Mouse (Mus musculus) monocyte, adult 5-6 weeks (primary cell): Measurements from ENCODE around the gene Pcgf2. TPM values are rescaled to one million over a fixed set of nuclear protein-coding genes. Genes with fewer than 3 reads are reported as not detected.
"Not testable (repeated sequence)": the region's sequence is repeated elsewhere in the genome, so short reads cannot be mapped to it uniquely, and the experiment has no call there.

Source experiments
- ATAC-seq: fragments of 153-309, 156-312 bp; replicated peaks from 2 replicates; pipeline ENCODE4 v1.8.0; 2017; ENCODE audit warnings: mild to moderate bottlenecking; ENCODE audit not compliant: low TSS enrichment, insufficient number of reproducible peaks, severe bottlenecking, poor library complexity, low FRiP score
- total RNA-seq: library from RNA; stranded (forward); fragments of 200-1000, 200-491, 200-594 nt; gene quantifications from 3 replicates; pipeline ENCODE4 v1.2.3, GENCODE M21; 2017

Gene Pcgf2
- 0.85 to 4.5 TPM in 2 of 3 replicates, not detected in the other for total RNA-seq

GRCm38 (mm10) chr11:97700003-97700745, at the start of gene Pcgf2:
TSS of gene Pcgf2 (minus strand) at chr11:97700497.
- ATAC-seq, result no peak

- ATAC-seq, result no peak
Observed at GRCm38 (mm10) chr11:97748496-97748895, 48.2 kb upstream of the Pcgf2 start.

- ATAC-seq, result no peak
Observed at GRCm38 (mm10) chr11:97747773-97748172, 47.5 kb upstream of the Pcgf2 start.

DNA sequence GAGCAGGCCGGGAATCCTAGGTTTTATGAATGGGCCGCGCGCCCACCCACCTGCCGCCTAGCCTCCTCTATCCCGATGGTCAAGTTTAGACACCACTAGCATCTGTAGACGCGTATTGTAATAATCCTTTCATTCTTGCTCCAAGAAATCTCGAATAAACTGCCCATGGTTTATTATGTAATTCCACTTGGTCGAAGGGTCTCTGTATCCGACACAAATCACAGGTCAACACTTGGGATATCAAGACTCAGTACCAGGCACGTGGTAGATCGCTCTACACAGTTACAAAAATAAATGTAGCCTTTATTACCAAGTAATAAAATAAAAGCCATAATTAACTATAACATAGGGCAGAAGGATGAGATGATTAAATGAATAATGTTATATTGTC, 45.0 kb upstream of the Pcgf2 start:
- ATAC-seq, result no peak

GRCm38 (mm10) chr11:97744718-97745330, 44.5 kb upstream of the Pcgf2 start:
- peak; percentile 92 for ATAC-seq

DNA sequence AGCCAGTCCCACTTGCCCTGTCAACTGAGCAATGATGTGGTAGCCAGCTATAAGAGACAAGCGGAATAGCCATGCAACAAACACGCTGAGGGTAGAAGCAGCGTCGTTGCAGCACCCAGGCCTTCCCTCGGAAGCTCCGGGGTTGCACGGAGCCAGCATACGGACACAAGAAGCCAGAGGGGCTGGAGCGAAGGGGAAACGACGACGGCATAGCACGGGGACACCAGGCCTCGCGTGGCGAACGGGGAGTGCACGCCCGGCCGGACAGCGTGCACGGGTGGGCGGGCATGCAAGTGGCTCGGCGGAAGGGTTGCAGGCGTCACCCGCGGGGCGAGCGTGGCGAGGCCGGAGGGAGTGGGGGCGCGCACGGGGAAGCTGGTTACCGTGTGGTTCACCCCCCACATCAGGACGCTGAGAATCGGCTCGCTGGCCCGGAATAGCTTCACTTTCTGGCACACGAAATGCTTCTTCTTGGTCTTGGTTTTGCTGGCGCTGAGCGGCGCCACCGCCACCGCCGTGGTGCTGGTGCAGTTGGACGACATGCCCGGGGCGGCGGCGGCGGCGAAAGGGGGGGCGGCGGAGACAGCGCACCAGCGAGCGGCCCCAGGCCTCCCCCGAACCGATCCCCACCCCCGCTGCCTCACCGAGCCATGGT, 43.9 kb upstream of the Pcgf2 start, which contains the start of gene Pip4k2b:
Pip4k2b (minus strand) TSS at position 642 of the 655 bp plus-strand sequence.
- ATAC-seq, result no peak

DNA sequence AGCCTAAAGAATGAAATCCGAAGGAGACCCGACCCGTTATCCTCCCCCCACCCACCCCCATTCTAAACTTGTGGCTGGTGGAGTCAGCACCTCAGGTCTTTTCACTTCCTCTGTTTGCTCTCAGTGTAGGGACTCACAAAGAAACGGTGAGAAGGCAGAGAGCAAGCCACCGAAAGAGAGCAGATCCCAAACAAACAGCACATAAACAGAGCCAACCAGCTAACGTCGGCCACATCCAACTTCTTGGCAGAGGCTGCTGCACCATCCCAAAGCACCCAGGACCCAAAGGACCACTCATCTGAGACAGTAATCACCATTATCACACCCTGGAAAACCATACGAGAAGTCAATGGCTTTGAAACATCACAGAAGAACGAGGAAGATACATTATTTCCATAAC, 43.1 kb upstream of the Pcgf2 start:
- no peak for ATAC-seq

DNA sequence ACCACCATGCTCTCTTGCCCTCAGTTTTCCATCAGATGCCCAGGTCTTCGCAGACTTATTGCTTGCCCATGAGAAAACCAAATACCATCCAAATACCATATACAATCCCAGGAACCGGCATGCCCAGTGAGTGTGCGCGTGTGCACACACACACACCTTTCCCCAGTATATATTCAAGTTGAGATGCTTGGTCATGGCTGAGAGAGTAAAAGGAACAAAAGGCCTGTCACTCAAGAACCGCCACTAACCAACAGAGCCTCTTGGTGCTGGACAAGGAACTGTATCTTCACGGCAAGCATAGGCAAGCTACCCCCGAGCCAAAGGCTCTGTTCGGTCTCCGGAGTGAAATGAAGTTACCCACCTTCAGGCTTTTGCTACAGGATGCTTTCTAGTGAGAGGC, 42.3 kb upstream of the Pcgf2 start:
- no peak for ATAC-seq

- no peak for ATAC-seq
Observed at GRCm38 (mm10) chr11:97742157-97742556, 41.9 kb upstream of the Pcgf2 start.

DNA sequence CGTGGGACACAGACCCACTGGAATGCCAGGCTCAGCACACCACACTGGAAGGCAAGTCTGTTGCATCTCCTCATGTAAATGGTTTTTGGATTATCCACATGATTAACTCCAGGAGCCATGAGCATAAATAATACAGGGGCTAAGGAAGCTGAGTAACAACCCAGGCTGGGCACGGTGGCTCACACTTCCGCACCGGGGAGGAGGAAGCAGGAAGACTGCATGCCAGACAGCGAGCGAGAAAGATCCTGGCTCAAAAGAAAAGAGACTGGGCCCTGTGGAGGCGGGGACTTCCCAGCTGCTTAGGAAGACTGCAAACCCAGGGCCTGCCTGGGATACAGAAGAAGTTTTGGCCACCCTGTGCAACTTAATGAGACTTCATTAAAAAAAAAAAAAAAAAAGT, 39.9 kb upstream of the Pcgf2 start:
- no peak for ATAC-seq

DNA sequence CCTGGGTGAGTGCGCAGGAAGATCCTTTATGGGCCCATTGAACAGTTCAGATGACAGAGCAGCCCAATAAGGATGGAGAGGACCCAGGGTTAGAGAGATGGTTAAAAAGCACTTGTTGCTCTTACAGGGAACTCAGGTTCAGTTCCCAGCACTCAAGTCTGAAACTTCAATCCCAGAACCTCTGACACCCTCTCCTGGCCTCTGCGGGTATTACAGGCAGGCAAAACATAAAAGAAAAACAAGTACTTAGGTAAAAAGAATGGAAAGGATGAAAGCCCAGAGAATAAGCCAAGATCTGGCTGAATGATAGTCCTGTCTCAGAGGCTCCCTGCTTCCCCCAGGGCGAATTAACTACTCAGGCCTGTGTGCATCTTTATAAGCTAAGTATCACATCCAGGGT, 38.9 kb upstream of the Pcgf2 start:
- ATAC-seq, result no peak

DNA sequence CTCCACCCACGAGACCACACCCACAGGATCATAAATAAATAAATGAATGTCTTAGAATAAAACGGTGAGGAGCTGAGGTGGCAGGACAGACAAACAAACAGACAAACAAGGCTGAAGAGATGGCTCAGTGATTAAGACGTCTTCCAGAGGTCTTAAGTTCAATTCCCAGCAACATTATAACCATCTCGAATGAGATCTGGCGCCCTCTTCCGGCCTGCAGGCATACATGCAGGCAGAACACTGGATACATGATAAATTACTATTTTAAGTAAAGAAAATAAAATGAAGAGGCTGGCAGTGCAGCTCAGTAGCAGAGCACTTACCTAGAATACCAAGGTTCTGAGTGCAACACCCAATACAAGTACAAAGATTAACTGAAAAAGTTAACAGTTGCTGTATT, 38.4 kb upstream of the Pcgf2 start:
- no peak for ATAC-seq

GRCm38 (mm10) chr11:97737600-97737999, 37.3 kb upstream of the Pcgf2 start:
- ATAC-seq, result no peak

- no peak for ATAC-seq
Observed at GRCm38 (mm10) chr11:97736645-97737044, 36.3 kb upstream of the Pcgf2 start.

DNA sequence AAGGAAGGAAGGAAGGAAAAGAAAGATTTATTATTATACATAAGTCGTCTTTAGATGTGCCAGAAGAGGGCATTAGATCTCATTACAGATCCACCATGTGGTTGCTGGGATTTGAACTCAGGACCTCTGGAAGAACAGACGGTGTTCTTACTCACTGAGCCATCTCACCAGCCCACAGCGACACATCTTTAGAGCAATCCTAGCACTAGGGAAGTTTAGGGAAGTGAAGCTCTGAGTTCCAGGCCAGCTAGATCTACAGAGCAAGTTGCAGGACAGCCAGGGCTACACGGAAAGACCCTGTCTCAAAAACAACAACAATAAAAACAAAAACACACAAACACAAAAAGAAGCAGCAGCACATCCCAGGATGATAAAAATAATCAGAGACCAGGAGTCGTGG, 34.5 kb upstream of the Pcgf2 start:
- not testable (repeated sequence) for ATAC-seq

- no peak for ATAC-seq
Observed at GRCm38 (mm10) chr11:97733689-97734088, 33.4 kb upstream of the Pcgf2 start.

DNA sequence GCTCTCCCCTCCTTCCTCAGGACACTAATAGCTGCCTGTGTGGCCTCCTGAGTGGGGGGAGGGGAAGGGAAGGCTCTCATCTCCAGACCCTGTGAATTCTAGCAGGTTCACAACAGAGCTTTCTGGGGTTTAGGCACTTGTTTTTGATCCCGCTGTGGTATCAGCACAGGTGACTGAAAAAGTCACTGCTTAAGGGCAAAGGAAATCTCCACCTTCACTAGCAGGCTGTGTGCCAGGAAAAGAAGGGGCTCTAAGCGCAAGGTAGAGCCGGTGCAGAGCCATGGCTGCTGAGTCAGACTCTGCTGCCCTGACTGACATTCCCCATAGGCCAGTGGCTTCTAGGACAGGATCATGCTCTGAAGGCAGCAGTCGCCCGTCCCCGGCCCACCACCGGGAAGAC, 28.4 kb upstream of the Pcgf2 start:
- ATAC-seq, result no peak

- peak; percentile 76 for ATAC-seq
Observed at GRCm38 (mm10) chr11:97728311-97728710, 28.0 kb upstream of the Pcgf2 start.

DNA sequence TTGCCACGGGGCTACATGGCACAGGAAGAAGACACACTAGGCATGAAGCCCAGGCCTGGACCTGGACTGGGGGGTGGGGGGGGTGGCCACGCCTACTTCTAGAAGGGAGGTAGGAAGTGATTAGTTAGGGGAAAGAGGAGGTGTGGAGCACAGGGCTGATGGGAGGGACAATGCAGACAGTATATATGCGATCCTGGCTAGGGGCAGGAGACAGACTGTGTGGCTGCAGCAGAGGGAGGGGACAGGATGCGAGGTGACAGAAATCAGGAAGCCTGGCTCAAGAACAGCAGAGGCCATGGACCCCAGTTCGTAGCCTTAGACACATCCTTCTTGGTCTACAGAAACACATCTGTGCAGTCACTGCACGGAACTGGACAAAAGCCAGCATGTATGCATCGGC, 23.4 kb upstream of the Pcgf2 start:
- no peak for ATAC-seq

GRCm38 (mm10) chr11:97721338-97721737, 21.0 kb upstream of the Pcgf2 start:
- ATAC-seq, result no peak
